Mouse (Mus musculus): ENCODE data around the gene Vps51. TPM values are rescaled to one million over a fixed set of nuclear protein-coding genes. Genes with fewer than 3 reads are reported as not detected.

Vps51 gene
- polyA plus RNA-seq, 1 experiment from 2014 or later = 68.2 TPM

GRCm38 (mm10) chr19:6102169-6102853 is 25.3 kb upstream of the Vps51 start:
- DNase-seq (ENCODE audit: extremely low spot score, low spot score) = no peak
- H3K27ac ChIP-seq = no peak overlapping the region
- WGBS = 82% methylated on average over 6 of the region's 6 CpGs
- peaks cover 11% of the 10 kb centered on the region for H3K4me1 ChIP-seq
- no peak overlapping the region for H3K4me3 ChIP-seq
- no peaks in the 10 kb centered on the region for H3K27me3 ChIP-seq (ENCODE audit: poor library complexity, severe bottlenecking)
- no peaks in the 10 kb centered on the region for H3K9me3 ChIP-seq
- peaks cover 39% of the 10 kb centered on the region for H3K36me3 ChIP-seq (replicated peaks)

DNA sequence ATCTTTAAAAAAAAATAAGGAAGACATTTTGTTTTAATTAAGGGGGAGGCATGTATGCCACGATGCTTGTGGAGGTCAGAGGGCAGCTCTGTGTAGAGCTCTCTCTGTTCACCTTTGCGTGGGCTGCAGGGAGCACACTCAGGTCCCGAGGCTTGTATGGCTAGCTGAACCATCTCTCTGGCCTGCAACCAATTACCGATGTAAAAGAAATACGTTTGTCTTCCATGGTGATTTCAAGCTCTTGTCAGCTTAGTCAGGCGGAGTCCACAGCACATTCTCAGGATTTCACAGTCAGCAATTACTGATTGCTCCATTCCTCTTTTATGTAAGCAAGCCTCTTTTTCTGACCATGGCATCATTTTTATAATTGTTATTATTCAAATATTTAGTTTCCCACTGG is 24.2 kb upstream of the Vps51 start:
- Histone ChIP-seq H3K9me3 (no peaks in the 10 kb centered on the region), H3K27me3 (ENCODE audit: poor library complexity, severe bottlenecking) (no peaks in the 10 kb centered on the region), H3K27ac (no peak overlapping the region), H3K4me1 (peaks cover 8% of the 10 kb centered on the region), H3K36me3 (replicated peaks) (peaks cover 45% of the 10 kb centered on the region), H3K4me3 (no peak overlapping the region)
- WGBS = 59% methylated on average over 6 of the region's 6 CpGs
- DNase-seq (ENCODE audit: extremely low spot score, low spot score) = no peak

DNA sequence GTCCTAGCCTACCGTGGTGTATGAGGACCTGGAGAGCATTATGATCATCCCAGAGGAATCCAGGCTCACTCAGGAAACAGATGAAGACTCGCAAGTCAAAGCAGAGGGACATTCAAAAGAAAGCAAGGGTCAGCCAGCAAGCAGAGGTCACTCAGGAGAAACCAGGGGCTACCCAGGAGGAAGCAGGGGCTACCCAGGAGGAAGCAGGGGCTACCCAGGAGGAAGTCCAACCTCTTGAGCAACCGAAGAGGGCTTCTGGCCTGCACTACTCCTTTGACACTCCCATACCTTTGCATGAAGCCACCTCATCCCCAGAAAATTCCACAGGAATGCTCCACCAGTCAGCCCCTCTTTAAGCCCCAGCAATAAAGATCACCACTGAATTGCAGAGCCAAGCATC is 20.8 kb upstream of the Vps51 start:
- DNase-seq (ENCODE audit: extremely low spot score, low spot score) = no peak
- H3K36me3 ChIP-seq (replicated peaks) = peaks cover 74% of the 10 kb centered on the region
- WGBS = 86% methylated on average over 3 of the region's 3 CpGs

DNA sequence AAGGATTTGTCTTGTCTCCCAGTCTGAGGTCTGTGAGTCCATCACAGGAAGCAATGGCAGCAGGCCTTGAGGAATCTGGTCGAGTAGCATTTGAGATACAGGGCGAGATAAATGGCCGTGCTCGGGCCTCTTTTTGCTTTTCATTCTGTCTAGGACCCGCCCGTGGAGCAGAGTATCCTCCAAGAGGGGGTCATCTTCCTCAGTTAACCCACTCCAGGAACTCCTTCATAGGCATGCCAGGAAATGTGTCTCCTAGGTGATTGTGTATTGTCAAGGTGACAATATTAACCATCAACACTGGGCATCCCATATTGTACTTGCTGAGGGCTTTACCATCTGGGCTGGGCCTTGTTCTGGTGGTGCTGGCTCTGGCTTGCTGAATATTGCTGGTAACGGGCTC is 17.1 kb upstream of the Vps51 start, which contains the start of gene AC131692.1:
Gene AC131692.1, plus strand, starts transcription at position 301 of the 400 bp plus-strand sequence.
- Histone ChIP-seq H3K27ac (no peak within 1 kb of the TSS), H3K27me3 (ENCODE audit: poor library complexity, severe bottlenecking) (no peaks in the 10 kb centered on the region), H3K36me3 (replicated peaks) (peaks cover 98% of the 10 kb centered on the region), H3K4me3 (no peak within 1 kb of the TSS), H3K4me1 (no peaks in the 10 kb centered on the region), H3K9me3 (no peaks in the 10 kb centered on the region)
- no peak for DNase-seq (ENCODE audit: extremely low spot score, low spot score)
- 94% methylated on average over 7 of the region's 7 CpGs for WGBS

More for the DNA sequence above, 20.8 kb upstream of the Vps51 start:
- Histone ChIP-seq H3K4me3 (no peak overlapping the region), H3K4me1 (peaks cover 8% of the 10 kb centered on the region), H3K27me3 (ENCODE audit: poor library complexity, severe bottlenecking) (no peaks in the 10 kb centered on the region), H3K9me3 (no peaks in the 10 kb centered on the region), H3K27ac (no peak overlapping the region)

DNA sequence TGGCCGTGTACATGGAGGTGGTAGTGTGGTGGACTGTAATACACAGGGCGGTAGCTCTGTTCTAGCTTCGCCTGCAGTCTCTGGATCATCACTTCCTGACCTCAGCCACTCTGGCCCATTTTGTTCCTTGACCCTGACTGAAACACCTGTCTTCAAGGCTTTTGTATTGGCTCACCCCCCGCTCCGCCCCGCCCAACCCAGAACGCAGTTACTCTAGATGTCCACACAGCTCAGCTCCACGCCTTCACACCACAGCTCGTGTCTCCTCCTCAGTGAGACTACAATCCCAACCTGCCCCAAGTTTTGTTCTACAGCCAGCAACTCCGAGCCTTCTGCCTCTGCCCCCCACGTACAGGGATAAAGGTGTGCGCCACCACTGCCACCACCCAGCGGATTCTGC is 11.8 kb upstream of the Vps51 start:
- H3K9me3 ChIP-seq = no peaks in the 10 kb centered on the region

GRCm38 (mm10) chr19:6085417-6085879 is 8.4 kb upstream of the Vps51 start:
- DNase-seq (ENCODE audit: extremely low spot score, low spot score) = peak; percentile 75
- H3K27ac ChIP-seq = peak overlapping the region; percentile 91
- under 1% methylated on average over 17 of the region's 17 CpGs for WGBS
- H3K9me3 ChIP-seq = no peaks in the 10 kb centered on the region
- peak overlapping the region; percentile 89 for H3K4me3 ChIP-seq
- H3K4me1 ChIP-seq = peaks cover 23% of the 10 kb centered on the region
- H3K27me3 ChIP-seq (ENCODE audit: poor library complexity, severe bottlenecking) = no peaks in the 10 kb centered on the region
- peaks cover 70% of the 10 kb centered on the region for H3K36me3 ChIP-seq (replicated peaks)

More for the DNA sequence above, 11.8 kb upstream of the Vps51 start:
- Histone ChIP-seq H3K27me3 (ENCODE audit: poor library complexity, severe bottlenecking) (no peaks in the 10 kb centered on the region), H3K27ac (no peak overlapping the region), H3K4me3 (no peak overlapping the region), H3K4me1 (peaks cover 16% of the 10 kb centered on the region), H3K36me3 (replicated peaks) (peaks cover 80% of the 10 kb centered on the region)
- 95% methylated on average over 13 of the region's 13 CpGs for WGBS
- no peak for DNase-seq (ENCODE audit: extremely low spot score, low spot score)

- peak; percentile 98 for DNase-seq (ENCODE audit: extremely low spot score, low spot score)
- Histone ChIP-seq H3K36me3 (replicated peaks) (peaks cover 70% of the 10 kb centered on the region), H3K27ac (peak within 1 kb of the TSS; percentile 91), H3K4me1 (peaks cover 23% of the 10 kb centered on the region), H3K27me3 (ENCODE audit: poor library complexity, severe bottlenecking) (no peaks in the 10 kb centered on the region), H3K4me3 (peak within 1 kb of the TSS; percentile 89), H3K9me3 (no peaks in the 10 kb centered on the region)
- WGBS = under 1% methylated on average over 58 of the region's 58 CpGs
Observed at GRCm38 (mm10) chr19:6084478-6085248, 7.6 kb upstream of the Vps51 start, which contains the start of the genes Zfpl1 and Cdca5. TSS of gene Zfpl1 (minus strand) at chr19:6084956. TSS of gene Cdca5 (plus strand) at chr19:6084983.

DNA sequence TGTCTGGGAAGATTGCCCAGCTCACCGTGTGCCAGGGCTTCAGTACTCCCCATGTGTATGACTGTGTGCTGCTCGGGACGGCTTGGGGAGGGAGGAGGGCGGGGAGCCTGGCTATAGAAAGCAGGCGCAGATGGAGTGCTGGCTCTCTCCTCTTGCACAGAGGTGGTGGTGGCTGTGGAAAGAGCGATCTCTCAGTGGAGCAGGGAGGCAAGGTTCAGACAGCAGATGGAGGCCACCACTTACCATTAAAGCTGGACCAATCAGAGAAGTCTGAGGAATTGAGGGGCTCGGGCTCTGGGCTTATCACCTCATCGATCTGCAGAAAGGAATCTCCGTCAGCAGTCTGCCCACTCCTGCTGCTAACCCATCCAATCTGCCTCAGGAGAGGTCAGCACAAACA is 5.1 kb upstream of the Vps51 start, which contains the start of gene Gm28374:
Gene Gm28374, minus strand, starts transcription at position 101 of the 400 bp plus-strand sequence.
- peaks cover 47% of the 10 kb centered on the region for H3K36me3 ChIP-seq (replicated peaks)
- peaks cover 32% of the 10 kb centered on the region for H3K4me1 ChIP-seq
- no peak within 1 kb of the TSS for H3K27ac ChIP-seq
- no peaks in the 10 kb centered on the region for H3K27me3 ChIP-seq (ENCODE audit: poor library complexity, severe bottlenecking)
- peak within 1 kb of the TSS; percentile 10; the same call in 1 of the 2 replicates for H3K4me3 ChIP-seq
- no peaks in the 10 kb centered on the region for H3K9me3 ChIP-seq
- no peak for DNase-seq (ENCODE audit: extremely low spot score, low spot score)
- 91% methylated on average over 9 of the region's 9 CpGs for WGBS

DNA sequence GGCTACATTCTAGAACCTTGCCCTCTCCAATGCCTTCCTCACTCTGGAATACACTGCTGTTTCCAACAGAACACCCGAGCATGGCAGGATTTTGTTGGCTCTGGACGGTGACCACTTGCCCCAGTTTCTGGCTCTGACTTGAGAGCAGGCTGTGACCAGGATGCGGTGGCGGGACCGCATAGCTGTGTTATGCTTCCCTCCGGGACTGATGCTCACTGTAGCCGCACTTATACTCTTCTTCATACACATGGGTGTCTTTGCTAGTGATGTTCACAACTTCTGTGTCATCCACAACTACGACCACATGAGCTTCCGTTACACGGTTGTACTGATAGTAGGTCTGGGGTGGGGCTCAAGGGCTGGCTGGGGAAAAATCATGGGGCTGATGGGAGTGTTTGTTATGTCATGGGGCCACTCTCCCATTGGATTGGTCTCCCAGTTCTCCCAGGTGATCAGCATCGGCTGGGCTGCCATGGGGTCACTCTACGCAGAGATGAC is 3.0 kb upstream of the Vps51 start, which contains the start of gene Tmem262:
Gene Tmem262, plus strand, starts transcription at position 51 of the 498 bp plus-strand sequence.
- H3K27me3 ChIP-seq (ENCODE audit: poor library complexity, severe bottlenecking) = no peaks in the 10 kb centered on the region
- H3K27ac ChIP-seq = no peak within 1 kb of the TSS
- H3K36me3 ChIP-seq (replicated peaks) = peaks cover 39% of the 10 kb centered on the region
- peaks cover 31% of the 10 kb centered on the region for H3K4me1 ChIP-seq
- no peak within 1 kb of the TSS for H3K4me3 ChIP-seq
- H3K9me3 ChIP-seq = no peaks in the 10 kb centered on the region
- WGBS = 95% methylated on average over 12 of the region's 12 CpGs
- no peak for DNase-seq (ENCODE audit: extremely low spot score, low spot score)

- 0 out of 2 replicates have a peak, but pooled peaks cover 1% of the 10 kb centered on the region for H3K27me3 ChIP-seq (ENCODE audit: poor library complexity, severe bottlenecking)
- peaks cover 57% of the 10 kb centered on the region for H3K36me3 ChIP-seq (replicated peaks)
- H3K4me1 ChIP-seq = peaks cover 20% of the 10 kb centered on the region
- no peaks in the 10 kb centered on the region for H3K9me3 ChIP-seq
- H3K27ac ChIP-seq = no peak overlapping the region
- DNase-seq (ENCODE audit: extremely low spot score, low spot score) = no peak
- no peak overlapping the region for H3K4me3 ChIP-seq
- 86% methylated on average over 5 of the region's 5 CpGs for WGBS
Observed at GRCm38 (mm10) chr19:6073889-6074288, 3.1 kb downstream of the Vps51 start.

- H3K27me3 ChIP-seq (ENCODE audit: poor library complexity, severe bottlenecking) = 0 out of 2 replicates have a peak, but pooled peaks cover 3% of the 10 kb centered on the region
- 93% methylated on average over 19 of the region's 19 CpGs for WGBS
- DNase-seq (ENCODE audit: extremely low spot score, low spot score) = no peak
- no peak overlapping the region for H3K27ac ChIP-seq
- H3K4me1 ChIP-seq = peaks cover 32% of the 10 kb centered on the region
- H3K4me3 ChIP-seq = no peak overlapping the region
- H3K36me3 ChIP-seq (replicated peaks) = peaks cover 63% of the 10 kb centered on the region
- no peaks in the 10 kb centered on the region for H3K9me3 ChIP-seq
Observed at GRCm38 (mm10) chr19:6071261-6071660, 5.8 kb downstream of the Vps51 start.

DNA sequence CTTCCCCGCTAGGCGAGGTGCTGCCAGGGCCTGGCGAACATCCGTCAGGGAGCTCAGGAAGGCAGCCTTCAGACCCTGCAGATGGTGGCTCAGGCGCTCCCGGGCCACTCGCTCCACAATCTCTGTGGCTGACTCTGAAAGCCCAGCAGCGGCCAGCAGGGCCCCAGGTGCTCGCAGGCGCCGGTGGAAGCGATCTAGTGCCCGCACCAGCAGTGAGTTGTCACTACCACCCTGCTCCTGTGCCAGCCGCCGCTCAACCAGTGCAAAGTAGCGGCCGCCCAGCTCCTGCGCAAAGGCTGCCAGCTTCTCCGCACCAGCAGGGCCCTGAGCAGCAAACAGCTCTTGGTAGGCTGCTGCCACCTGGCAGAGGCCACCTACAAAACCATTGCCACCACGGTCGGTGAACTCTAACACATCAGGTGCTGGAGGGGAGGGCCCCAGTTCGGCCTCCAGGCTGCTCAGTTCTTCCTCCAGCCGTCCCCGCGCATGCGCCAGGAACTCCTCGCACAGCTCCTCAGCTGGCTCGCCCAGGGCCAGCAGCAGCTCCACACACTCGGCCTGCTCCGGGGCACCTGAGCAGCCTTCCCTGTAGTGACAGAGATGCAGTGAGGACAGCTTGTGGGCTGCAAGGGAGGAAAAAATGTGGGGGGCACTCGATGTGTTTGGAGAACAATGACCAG is 6.3 kb downstream of the Vps51 start:
- Histone ChIP-seq H3K4me3 (peak overlapping the region; percentile 5; the same call in 1 of the 2 replicates), H3K27ac (no peak overlapping the region), H3K4me1 (peaks cover 32% of the 10 kb centered on the region), H3K27me3 (ENCODE audit: poor library complexity, severe bottlenecking) (0 out of 2 replicates have a peak, but pooled peaks cover 3% of the 10 kb centered on the region), H3K36me3 (replicated peaks) (peaks cover 63% of the 10 kb centered on the region), H3K9me3 (no peaks in the 10 kb centered on the region)
- WGBS = 96% methylated on average over 31 of the region's 31 CpGs
- no peak for DNase-seq (ENCODE audit: extremely low spot score, low spot score)
